Mouse (Mus musculus) small intestine, adult 2 months (tissue): ENCODE measurements around the gene Kmt2a.

ENCODE experiments used
- CTCF ChIP-seq: fragments of 200-500 bp; IDR thresholded peaks from 2 replicates; pipeline ENCODE4 v1.5.1; 2012; ENCODE audit warnings: low read depth, mild to moderate bottlenecking, control low read depth, inconsistent platforms, low read length, moderate library complexity, mixed read lengths; ENCODE audit not compliant: insufficient replicate concordance, insufficient read length; ENCODE audit errors: extremely low read depth
- POLR2A ChIP-seq: fragments of 200-500 bp; IDR thresholded peaks from 2 replicates; pipeline ENCODE4 v1.6.1; 2012; ENCODE audit warnings: low read depth, mild to moderate bottlenecking, control low read depth, inconsistent platforms, low read length, moderate library complexity

DNA sequence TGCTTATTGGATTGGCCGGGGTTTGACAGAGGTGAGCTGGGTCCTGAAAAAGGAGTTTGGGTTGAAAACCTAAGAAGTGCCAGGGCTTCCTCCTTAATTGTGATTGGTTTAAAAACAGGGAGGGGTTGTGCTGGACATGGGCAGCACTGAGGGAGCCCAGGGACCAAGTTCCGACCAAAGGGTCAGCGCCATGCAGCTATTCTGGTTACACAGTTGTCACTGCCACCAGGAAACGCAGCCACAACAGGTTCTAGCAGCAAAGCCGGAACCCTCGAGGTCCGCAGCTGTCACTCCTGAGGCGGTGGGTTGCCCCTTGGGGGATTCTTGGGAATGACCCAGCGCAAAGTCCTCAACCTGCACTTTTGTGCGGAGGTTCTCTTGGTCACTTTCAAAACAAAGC is 76.4 kb downstream of the Kmt2a start:
- TF ChIP-seq POLR2A: no peak
- TF ChIP-seq CTCF: no peak
